Mouse (Mus musculus) midbrain, embryonic 16.5 days (tissue): ENCODE measurements around the gene Tm9sf3. TPM values are rescaled to one million over a fixed set of nuclear protein-coding genes. Genes with fewer than 3 reads are reported as not detected.
"Not testable (repeated sequence)": the region's sequence is repeated elsewhere in the genome, so short reads cannot be mapped to it uniquely, and the experiment has no call there.

Experiments used
- ATAC-seq: fragments of 200-750 bp; cut with Nextera tagmentation; 2 replicates; pipeline ENCODE4 v1.8.0; 2017; ENCODE audit warnings: moderate TSS enrichment
- H3K27ac ChIP-seq: fragments of 300-500 bp; sonication (generic); 2 replicates; pipeline ENCODE4 v1.5.1; 2014; ENCODE audit warnings: mild to moderate bottlenecking, low read length, mixed read lengths
- H3K27me3 ChIP-seq: fragments of 300-500 bp; sonication (generic); 2 replicates; pipeline ENCODE4 v1.6.1; 2014; ENCODE audit warnings: low read depth, low read length, mixed read lengths; ENCODE audit not compliant: control insufficient read depth, insufficient read depth
- H3K36me3 ChIP-seq: fragments of 300-500 bp; sonication (generic); 2 replicates; pipeline ENCODE4 v1.6.1; 2014; ENCODE audit warnings: mild to moderate bottlenecking, low read length, moderate library complexity, mixed read lengths; ENCODE audit not compliant: control insufficient read depth, insufficient read depth
- H3K4me1 ChIP-seq: fragments of 300-500 bp; sonication (generic); 2 replicates; pipeline ENCODE4 v1.6.1; 2014; ENCODE audit warnings: mild to moderate bottlenecking, low read length, mixed read lengths; ENCODE audit not compliant: control insufficient read depth, insufficient read depth
- H3K4me2 ChIP-seq: fragments of 300-500 bp; sonication (generic); 2 replicates; pipeline ENCODE4 v1.6.1; 2014; ENCODE audit warnings: mild to moderate bottlenecking, low read length, mixed read lengths
- H3K4me3 ChIP-seq: fragments of 300-500 bp; sonication (generic); 2 replicates; pipeline ENCODE4 v1.5.1; 2014; ENCODE audit warnings: low read depth, mild to moderate bottlenecking, low read length, moderate library complexity, mixed read lengths
- H3K9ac ChIP-seq: fragments of 300-500 bp; sonication (generic); 2 replicates; pipeline ENCODE4 v1.6.1; 2014; ENCODE audit warnings: low read depth, low read length, mixed read lengths
- H3K9me3 ChIP-seq: fragments of 300-500 bp; sonication (generic); replicated peaks from 2 replicates; pipeline ENCODE4 v1.6.1; 2014; ENCODE audit warnings: mild to moderate bottlenecking, low read length, mixed read lengths; ENCODE audit not compliant: control insufficient read depth, poor library complexity, severe bottlenecking
- WGBS: fragments of 180-500 bp; shearing (Covaris S2); extraction: QIAGEN DNeasy Blood & Tissue Kit; methylation state at CpG from one replicate; pipeline ENCODE4 v1.1.7; 2014; 5-methylcytosine and 5-hydroxymethylcytosine counted together
- polyA plus RNA-seq: library from polyadenylated mRNA; unstranded; fragments of >200 nt; fragmentation: Nextera tagmentation; extraction: Ambion mirVana; gene quantifications from 2 replicates; pipeline ENCODE4 v1.2.1, GENCODE M21; 2015

Tm9sf3 gene
- polyA plus RNA-seq: 83.7 and 89.2 TPM in 2 replicates

GRCm38 (mm10) chr19:41263630-41264295, at the start of gene Tm9sf3:
Gene Tm9sf3 (minus strand): TSS chr19:41263997.
- peak within 1 kb of the TSS; percentile 80 for H3K9ac ChIP-seq
- H3K36me3 ChIP-seq: no peaks in the 10 kb centered on the region
- no peaks in the 10 kb centered on the region for H3K9me3 ChIP-seq
- H3K4me1 ChIP-seq: peaks cover 36% of the 10 kb centered on the region
- ATAC-seq: peak; percentile 96
- WGBS: 0% methylated on average over 31 of the region's 98 CpGs
- peak within 1 kb of the TSS; percentile 95 for H3K4me3 ChIP-seq
- peak within 1 kb of the TSS; percentile 87 for H3K4me2 ChIP-seq
- H3K27me3 ChIP-seq: no peaks in the 10 kb centered on the region
- H3K27ac ChIP-seq: peak within 1 kb of the TSS; percentile 97

GRCm38 (mm10) chr19:41312587-41312986, 48.8 kb upstream of the Tm9sf3 start:
- not testable (repeated sequence) for H3K4me2 ChIP-seq, H3K27me3 ChIP-seq, H3K27ac ChIP-seq, H3K4me1 ChIP-seq, H3K36me3 ChIP-seq, H3K4me3 ChIP-seq, ATAC-seq, H3K9me3 ChIP-seq, H3K9ac ChIP-seq
- WGBS: 91% methylated on average over 8 of the region's 8 CpGs

- 81% methylated on average over 4 of the region's 4 CpGs for WGBS
- Histone ChIP-seq H3K9me3 (no peaks in the 10 kb centered on the region), H3K36me3 (no peaks in the 10 kb centered on the region), H3K4me2 (no peak overlapping the region), H3K4me1 (peaks cover 2% of the 10 kb centered on the region; the same call in 1 of the 2 replicates), H3K9ac (no peak overlapping the region), H3K27ac (no peak overlapping the region), H3K27me3 (no peaks in the 10 kb centered on the region), H3K4me3 (no peak overlapping the region)
- ATAC-seq: no peak
These were observed 48.2 kb upstream of the Tm9sf3 start for GRCm38 (mm10) chr19:41312027-41312426.

GRCm38 (mm10) chr19:41310971-41311703, 47.3 kb upstream of the Tm9sf3 start:
- H3K27me3 ChIP-seq: no peaks in the 10 kb centered on the region
- ATAC-seq: peak; percentile 92
- no peaks in the 10 kb centered on the region for H3K36me3 ChIP-seq
- peak overlapping the region; percentile 55; the same call in 1 of the 2 replicates for H3K27ac ChIP-seq
- H3K4me1 ChIP-seq: 0 out of 2 replicates have a peak, but pooled peaks cover 2% of the 10 kb centered on the region
- WGBS: 21% methylated on average over 20 of the region's 20 CpGs
- peak overlapping the region; percentile 66 for H3K4me2 ChIP-seq
- peak overlapping the region; percentile 35; the same call in 1 of the 2 replicates for H3K9ac ChIP-seq
- peak overlapping the region; percentile 42 for H3K4me3 ChIP-seq
- no peaks in the 10 kb centered on the region for H3K9me3 ChIP-seq

- Histone ChIP-seq H3K36me3 (no peaks in the 10 kb centered on the region), H3K4me1 (no peaks in the 10 kb centered on the region), H3K4me3 (no peak overlapping the region), H3K27me3 (no peaks in the 10 kb centered on the region), H3K9ac (no peak overlapping the region), H3K27ac (no peak overlapping the region), H3K9me3 (no peaks in the 10 kb centered on the region), H3K4me2 (no peak overlapping the region)
- no peak for ATAC-seq
- 68% methylated on average over 3 of the region's 3 CpGs for WGBS
These were observed 40.1 kb upstream of the Tm9sf3 start for GRCm38 (mm10) chr19:41303933-41304332.

- H3K4me1 ChIP-seq: no peaks in the 10 kb centered on the region
- H3K4me2 ChIP-seq: no peak overlapping the region
- no peaks in the 10 kb centered on the region for H3K36me3 ChIP-seq
- no peaks in the 10 kb centered on the region for H3K9me3 ChIP-seq
- WGBS: 79% methylated on average over 6 of the region's 6 CpGs
- H3K27me3 ChIP-seq: no peaks in the 10 kb centered on the region
- H3K4me3 ChIP-seq: no peak overlapping the region
- H3K27ac ChIP-seq: no peak overlapping the region
- no peak overlapping the region for H3K9ac ChIP-seq
- ATAC-seq: no peak
These were observed 39.6 kb upstream of the Tm9sf3 start for GRCm38 (mm10) chr19:41303433-41303832.

GRCm38 (mm10) chr19:41301856-41302255, 38.1 kb upstream of the Tm9sf3 start:
- no peaks in the 10 kb centered on the region for H3K36me3 ChIP-seq
- ATAC-seq: no peak
- H3K9me3 ChIP-seq: no peaks in the 10 kb centered on the region
- H3K4me3 ChIP-seq: no peak overlapping the region
- no peak overlapping the region for H3K9ac ChIP-seq
- no peak overlapping the region for H3K27ac ChIP-seq
- H3K27me3 ChIP-seq: no peaks in the 10 kb centered on the region
- H3K4me2 ChIP-seq: no peak overlapping the region
- 79% methylated on average over 6 of the region's 6 CpGs for WGBS
- no peaks in the 10 kb centered on the region for H3K4me1 ChIP-seq

GRCm38 (mm10) chr19:41299446-41299845, 35.6 kb upstream of the Tm9sf3 start:
- 66% methylated on average over 8 of the region's 8 CpGs for whole genome bisulfite sequencing
- H3K36me3 ChIP-seq: no peaks in the 10 kb centered on the region
- no peak overlapping the region for H3K27ac ChIP-seq
- H3K4me1 ChIP-seq: no peaks in the 10 kb centered on the region
- no peak overlapping the region for H3K9ac ChIP-seq
- H3K4me2 ChIP-seq: no peak overlapping the region
- no peaks in the 10 kb centered on the region for H3K27me3 ChIP-seq
- no peaks in the 10 kb centered on the region for H3K9me3 ChIP-seq
- no peak overlapping the region for H3K4me3 ChIP-seq
- no peak for ATAC-seq

GRCm38 (mm10) chr19:41290952-41291619, 27.3 kb upstream of the Tm9sf3 start:
- Histone ChIP-seq H3K4me3 (no peak overlapping the region), H3K4me1 (no peaks in the 10 kb centered on the region), H3K9ac (no peak overlapping the region), H3K9me3 (no peaks in the 10 kb centered on the region), H3K27ac (no peak overlapping the region), H3K27me3 (no peaks in the 10 kb centered on the region), H3K4me2 (no peak overlapping the region), H3K36me3 (no peaks in the 10 kb centered on the region)
- 60% methylated on average over 5 of the region's 5 CpGs for WGBS
- ATAC-seq: no peak
